Mouse (Mus musculus) liver, adult 2 months (tissue): Measurements from ENCODE around the gene Grap.

Experiments
- CTCF ChIP-seq: fragments of 200-500 bp; IDR thresholded peaks from 2 replicates; pipeline ENCODE4 v1.5.1; 2011; ENCODE audit warnings: low read depth, low read length, control low read depth
- POLR2A ChIP-seq: fragments of 200-500 bp; IDR thresholded peaks from 2 replicates; pipeline ENCODE4 v1.6.1; 2011; ENCODE audit warnings: low read length, control low read depth; ENCODE audit not compliant: insufficient read depth; ENCODE audit errors: extremely low read depth

DNA sequence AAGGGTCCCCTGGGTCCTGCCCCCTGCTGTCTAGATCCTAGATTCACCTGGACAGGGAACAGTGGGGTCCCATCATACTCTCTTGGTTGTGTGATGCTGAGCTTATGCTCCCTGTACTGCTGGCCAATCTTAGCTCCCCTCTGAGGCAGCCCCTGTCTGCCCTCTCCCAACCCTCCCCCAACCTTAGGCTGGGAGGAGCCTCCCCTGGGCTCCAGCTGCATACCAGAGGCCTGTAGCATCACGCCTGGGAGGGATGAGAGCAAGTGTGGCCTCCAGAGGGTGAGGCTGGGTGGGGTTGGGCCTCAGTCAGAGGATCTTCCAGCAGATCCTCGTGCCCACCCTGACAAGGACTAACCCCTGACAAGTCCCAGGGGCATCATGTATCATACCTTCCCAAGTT, 34.5 kb downstream of the Grap start:
- no peak for TF ChIP-seq CTCF
- TF ChIP-seq POLR2A = no peak
